Mouse (Mus musculus) left cerebral cortex, postnatal 10 days (tissue): ENCODE results near the gene Litaf. TPM values are rescaled to one million over a fixed set of nuclear protein-coding genes. Genes with fewer than 3 reads are reported as not detected.

Experiments
- DNase-seq, 2 experiments: peaks; one replicate each; pipeline ENCODE4 v3.0.0; 2021 to 2022; ENCODE audit warnings: low spot score in 2 of 2, mixed read lengths in 1 of 2; ENCODE audit errors: extremely low spot score in 1 of 2
- intact Hi-C: fragments of 180-260 bp; cut with DNase I; formaldehyde crosslinking; loops from one replicate; pipeline ENCODE4 v1.15.1; 2025
- total RNA-seq, 2 experiments: library from RNA; stranded (reverse); gene quantifications; 2 replicates each; pipeline ENCODE4 v1.2.3; 2021

The Litaf gene
- total RNA-seq, 2 experiments from 2014 or later = 9.6 to 10.9 TPM

- intact Hi-C loops = no loop called here
- DNase-seq = no peak
Measured at GRCm38 (mm10) chr16:10947724-10948123, 118.2 kb downstream of the Litaf start.

GRCm38 (mm10) chr16:10945381-10946127, 120.4 kb downstream of the Litaf start:
- intact Hi-C loops = no loop called here
- no peak for DNase-seq

DNA sequence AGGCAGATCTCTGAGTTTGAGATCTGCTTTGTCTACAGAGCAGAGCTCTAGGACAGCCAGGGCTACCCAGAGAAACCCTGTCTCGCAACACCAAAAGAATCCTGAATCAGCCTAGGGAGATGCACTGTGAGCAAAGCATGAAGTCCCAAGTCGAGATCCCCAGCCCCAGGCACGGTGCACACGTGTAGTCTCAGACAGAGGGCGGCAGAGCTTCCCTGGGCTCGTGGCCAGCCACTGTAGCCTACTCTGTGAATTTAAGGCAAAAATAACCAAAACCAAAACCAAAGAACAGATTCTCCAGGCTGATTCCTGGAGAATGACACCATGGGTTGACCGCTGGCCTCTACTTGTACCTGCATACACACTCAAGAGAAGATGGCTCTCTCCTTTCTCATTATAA, 121.4 kb downstream of the Litaf start:
- DNase-seq = no peak
- intact Hi-C loops = no loop called here

DNA sequence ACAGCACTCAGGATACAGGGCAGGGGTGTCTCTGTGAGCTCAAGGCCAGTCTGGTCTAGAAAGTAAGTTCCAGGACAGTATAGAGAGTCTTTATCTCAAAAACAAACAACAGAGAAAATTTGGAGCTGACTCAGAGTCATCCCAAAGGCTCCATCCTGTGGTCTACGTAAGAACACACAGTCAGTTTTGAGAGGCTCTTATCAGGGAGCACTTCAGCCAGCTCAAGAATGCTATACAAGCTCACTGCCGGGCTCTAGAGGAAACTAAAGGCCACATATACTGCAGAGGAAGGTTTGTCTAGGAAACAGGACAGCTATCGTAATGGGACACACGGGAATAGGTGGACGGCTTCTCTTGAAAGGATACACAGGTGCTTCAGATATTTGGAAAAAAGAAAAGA, 122.7 kb downstream of the Litaf start:
- intact Hi-C loops = no loop called here
- DNase-seq = no peak

GRCm38 (mm10) chr16:10940661-10941060, 125.3 kb downstream of the Litaf start:
- intact Hi-C loops = no loop called here
- DNase-seq = no peak

DNA sequence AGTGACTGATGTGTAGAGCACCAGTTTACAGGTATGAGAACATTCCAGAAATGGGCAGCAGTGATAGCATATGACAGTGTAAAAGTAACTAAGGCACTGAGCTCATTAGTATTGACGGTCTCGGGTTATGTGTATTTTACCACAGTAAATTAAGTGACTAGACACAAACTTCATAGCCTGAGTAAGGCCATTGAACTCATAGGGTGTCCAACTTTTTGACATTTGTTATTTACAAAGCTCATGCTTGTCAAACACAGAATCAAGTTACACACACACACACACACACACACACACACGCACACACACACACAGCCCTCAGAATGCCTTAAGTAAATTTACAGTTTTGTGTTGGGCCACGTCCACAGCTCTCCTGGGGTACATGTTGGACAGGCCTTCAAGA, 126.0 kb downstream of the Litaf start:
- intact Hi-C loops = no loop called here
- no peak for DNase-seq

DNA sequence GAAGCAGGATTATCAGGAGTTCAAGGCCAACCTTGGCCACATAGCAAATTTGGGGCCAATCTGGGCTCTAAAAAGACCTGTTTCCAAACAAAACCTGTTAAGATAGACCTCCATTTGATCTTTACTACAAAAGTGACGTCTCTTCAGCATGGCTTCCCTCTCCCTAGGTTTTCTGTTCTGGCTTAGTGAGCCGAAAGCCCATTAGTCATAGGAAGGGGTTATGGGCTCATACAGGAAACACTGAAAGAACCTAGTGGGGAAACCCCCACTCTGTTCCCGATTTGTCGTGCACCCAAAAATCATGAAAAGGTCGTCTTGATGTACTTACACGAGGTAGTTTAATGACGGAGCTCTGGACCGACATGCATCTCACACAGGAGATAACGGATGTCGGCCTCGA, 128.5 kb downstream of the Litaf start:
- intact Hi-C loops = no loop called here
- DNase-seq = no peak

GRCm38 (mm10) chr16:10936700-10937319, 129.1 kb downstream of the Litaf start:
- no peak for DNase-seq
- intact Hi-C loops = no loop called here

DNA sequence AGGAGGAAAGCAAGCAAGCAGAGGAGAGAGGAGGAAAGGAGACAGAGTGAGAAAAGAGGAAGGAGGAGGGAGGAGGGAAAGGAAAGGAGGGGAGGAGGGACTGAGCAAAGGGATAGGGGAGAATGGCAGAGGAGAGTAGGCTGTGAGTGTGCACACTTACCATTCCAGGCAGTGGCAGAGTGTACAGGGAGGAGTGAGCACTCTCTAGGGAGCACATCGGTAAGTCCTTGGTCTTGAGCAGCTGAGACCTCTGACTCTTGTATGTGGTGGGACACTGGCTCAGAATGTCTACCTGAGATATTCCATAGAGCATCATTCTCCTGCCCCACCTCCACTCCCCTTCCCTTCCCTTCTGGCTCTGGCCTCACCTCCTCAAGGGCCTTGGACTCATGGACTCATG, 131.9 kb downstream of the Litaf start:
- intact Hi-C loops = no loop called here

DNA sequence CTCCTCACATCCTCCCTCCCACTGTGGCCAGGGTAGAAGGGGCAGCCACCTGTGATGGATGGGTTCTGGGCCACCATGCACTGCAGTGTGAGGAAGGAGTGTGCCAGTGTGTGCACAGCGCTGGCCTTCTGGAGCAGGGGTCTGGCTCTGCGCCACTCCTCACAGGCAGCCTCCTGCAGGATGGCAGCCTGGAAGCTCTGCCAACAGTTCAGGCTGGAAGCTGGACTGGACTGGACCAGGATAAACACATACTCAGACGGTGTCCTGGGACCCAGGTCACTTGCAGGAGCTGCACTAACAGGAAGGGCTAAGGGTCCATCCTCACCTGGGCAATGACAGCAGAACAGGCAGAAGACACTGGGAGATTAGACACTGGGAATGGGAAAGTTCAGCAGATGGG, 132.6 kb downstream of the Litaf start:
- no peak for DNase-seq
- intact Hi-C loops = no loop called here

More for the DNA sequence above, 131.9 kb downstream of the Litaf start:
- DNase-seq = no peak

- intact Hi-C loops = no loop called here
- no peak for DNase-seq
Measured at GRCm38 (mm10) chr16:10927026-10927425, 138.9 kb downstream of the Litaf start.

GRCm38 (mm10) chr16:10925591-10926180, 140.3 kb downstream of the Litaf start:
- DNase-seq = peak; percentile 11 to 88
- intact Hi-C loops = no loop called here

DNA sequence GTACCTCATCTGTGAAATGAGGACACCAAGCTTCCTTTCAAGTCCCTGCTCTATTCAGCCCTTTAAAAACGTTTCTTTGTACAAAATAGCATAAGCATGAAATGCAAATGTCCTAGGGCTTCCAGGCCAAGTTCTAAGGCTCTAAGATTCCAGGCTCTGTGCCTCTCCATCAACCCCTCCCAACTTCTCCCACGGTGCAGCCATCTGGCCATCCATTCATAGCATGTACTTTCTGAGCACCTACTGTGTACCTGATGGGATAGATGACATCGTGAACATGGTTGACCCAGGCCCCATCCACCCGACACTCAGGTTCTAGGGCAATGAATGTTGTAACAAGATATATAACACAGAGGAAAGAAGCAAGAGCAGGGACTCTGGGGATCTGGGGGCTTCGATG, 142.4 kb downstream of the Litaf start:
- intact Hi-C loops = no loop called here
- DNase-seq = no peak

DNA sequence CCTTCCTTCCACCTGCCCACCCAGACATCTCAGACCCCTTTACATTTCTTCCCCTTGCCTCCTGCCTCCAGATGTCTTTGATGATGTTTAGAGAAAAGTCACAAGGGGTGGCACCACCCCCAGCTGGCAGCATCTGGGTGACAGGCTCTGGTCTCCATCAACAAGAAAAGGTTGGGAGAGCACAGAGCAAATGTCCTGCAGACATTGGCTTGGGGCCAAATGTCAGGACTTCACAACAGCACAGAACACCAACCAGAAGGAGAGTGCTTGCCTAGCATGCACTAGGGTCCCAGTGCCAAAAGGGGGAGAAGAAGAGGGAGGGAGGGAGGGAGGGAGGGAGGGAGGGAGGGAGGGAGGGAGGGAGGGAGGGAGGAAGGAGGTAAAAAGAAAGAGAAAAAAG, 146.1 kb downstream of the Litaf start:
- DNase-seq = no peak
- intact Hi-C loops = no loop called here

DNA sequence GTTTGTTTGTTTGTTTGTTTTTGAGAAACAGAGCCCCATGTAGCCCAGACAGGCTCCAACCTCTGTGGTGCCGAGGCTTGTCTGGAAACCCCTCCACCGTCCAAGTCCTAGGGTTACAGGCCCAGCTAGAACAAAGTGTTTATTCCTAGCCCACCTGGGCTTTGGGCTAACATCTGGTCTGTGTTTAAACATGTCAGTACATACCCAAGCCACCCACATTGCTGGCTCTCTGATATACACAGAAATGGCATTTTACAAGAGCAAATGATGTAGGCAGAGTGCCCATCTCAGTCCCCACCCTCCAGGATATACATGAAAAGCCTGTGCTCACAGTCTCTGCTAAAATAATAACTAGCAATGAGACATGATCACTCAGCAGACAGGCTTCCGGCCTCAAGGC, 149.7 kb downstream of the Litaf start:
- no peak for DNase-seq
- intact Hi-C loops = no loop called here

DNA sequence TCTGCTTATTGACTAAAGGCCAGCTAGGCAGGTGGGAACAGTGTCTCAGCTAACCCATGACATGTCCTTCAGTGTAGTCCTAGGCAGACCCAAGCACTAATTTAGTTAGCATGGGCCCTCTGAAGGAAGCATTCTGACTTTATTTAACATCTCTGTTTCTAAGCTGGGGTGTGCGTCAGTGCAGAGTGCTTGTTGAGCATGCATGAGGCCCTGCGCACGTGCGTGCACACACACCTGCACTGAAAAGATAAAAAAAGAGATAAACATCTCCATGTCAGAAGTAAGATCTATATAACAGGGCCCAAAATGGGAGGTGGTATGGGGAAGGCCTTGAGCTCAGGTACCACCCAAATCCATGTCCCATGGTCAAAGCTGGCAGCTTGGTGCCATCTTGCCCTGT, 150.9 kb downstream of the Litaf start:
- intact Hi-C loops = no loop called here
- no peak for DNase-seq

DNA sequence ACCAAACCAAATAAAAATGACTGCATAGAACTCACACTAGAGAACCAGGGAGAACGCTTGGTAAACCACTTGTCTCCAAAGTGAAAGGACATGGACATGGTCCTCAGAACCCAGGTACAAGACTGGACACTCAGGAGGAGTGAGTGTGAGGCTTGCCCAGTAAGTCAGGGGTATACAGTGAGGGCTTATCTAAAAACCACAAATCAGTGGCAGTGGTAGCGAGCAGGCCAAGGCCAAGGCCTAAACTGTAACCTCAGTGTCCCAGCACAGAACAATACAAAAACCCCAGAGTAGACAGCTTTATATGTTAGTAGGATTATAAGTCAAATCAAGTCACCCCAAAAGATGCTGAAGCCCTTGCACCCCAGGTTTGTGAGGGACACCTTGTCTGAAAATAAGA, 154.9 kb downstream of the Litaf start:
- intact Hi-C loops = no loop called here
- no peak for DNase-seq

GRCm38 (mm10) chr16:10910541-10910940, 155.4 kb downstream of the Litaf start:
- intact Hi-C loops = no loop called here
- no peak for DNase-seq
